Mouse (Mus musculus) stomach, postnatal 0 days (tissue): ENCODE data around the gene Hist1h4b.

ENCODE experiments used
- CTCF ChIP-seq: IDR thresholded peaks from 2 replicates; pipeline ENCODE4 v1.5.1; 2016; ENCODE audit warnings: antibody characterized with exemption, low read depth, mild to moderate bottlenecking, moderate library complexity
- EP300 ChIP-seq: optimal IDR thresholded peaks from 2 replicates; pipeline ENCODE3; 2016; ENCODE audit warnings: antibody characterized with exemption

GRCm38 (mm10) chr13:23744421-23745380 lies 12.1 kb upstream of the Hist1h4b start:
- TF ChIP-seq EP300: no peak
- no peak for TF ChIP-seq CTCF
